Mouse (Mus musculus) lung, adult 10 weeks (tissue): ENCODE measurements around the gene Hist4h4. TPM values are rescaled to one million over a fixed set of nuclear protein-coding genes. Genes with fewer than 3 reads are reported as not detected.

Experiments
- polyA plus RNA-seq: library from polyadenylated mRNA; stranded (reverse); fragments of 350-450 nt; fragmentation: Illumina TruSeq; extraction: RNeasy Lipid Tissue Mini Kit (QIAGEN cat#74804); gene quantifications from one replicate; pipeline ENCODE4 v1.2.3, GENCODE M21; 2014; ENCODE audit warnings: low read depth, low replicate concordance; ENCODE audit not compliant: insufficient read depth

Hist4h4 gene
- not detected for polyA plus RNA-seq

DNA sequence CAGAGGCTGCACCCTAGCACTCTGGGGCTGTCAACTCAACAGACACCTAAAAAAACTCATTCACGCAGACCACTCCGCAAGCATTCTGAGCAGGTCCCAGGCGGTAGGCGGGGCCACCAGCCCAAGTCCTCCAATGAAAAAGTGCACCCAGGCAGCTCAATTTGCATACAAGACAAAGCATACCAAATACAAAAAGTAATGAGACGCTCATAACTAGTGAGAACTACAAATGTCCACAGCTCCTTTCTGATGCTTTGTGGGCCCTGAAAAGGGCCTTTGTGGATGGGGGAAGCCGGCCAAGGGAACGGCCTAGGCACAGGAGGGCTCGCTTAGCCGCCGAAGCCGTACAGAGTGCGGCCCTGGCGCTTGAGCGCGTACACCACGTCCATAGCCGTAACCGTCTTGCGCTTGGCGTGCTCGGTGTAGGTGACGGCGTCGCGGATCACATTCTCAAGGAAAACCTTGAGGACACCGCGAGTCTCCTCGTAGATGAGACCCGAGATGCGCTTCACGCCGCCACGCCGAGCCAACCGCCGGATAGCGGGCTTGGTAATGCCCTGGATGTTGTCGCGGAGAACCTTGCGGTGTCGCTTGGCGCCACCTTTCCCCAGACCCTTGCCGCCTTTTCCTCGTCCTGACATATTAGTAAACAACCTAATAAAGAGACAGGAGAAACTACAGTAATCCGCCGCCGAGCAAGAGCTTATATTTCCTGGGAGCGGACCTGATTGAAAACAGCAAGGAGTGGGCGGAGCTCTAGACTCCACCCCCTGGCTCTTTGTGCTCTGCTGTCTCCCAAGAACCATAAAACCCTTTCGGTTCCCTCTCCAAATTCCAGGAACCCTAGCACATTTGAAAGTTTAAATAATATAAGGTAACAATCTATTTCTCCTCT, at the start of gene Hist4h4:
Gene Hist4h4, minus strand, starts transcription at position 677 of the 895 bp plus-strand sequence.

DNA sequence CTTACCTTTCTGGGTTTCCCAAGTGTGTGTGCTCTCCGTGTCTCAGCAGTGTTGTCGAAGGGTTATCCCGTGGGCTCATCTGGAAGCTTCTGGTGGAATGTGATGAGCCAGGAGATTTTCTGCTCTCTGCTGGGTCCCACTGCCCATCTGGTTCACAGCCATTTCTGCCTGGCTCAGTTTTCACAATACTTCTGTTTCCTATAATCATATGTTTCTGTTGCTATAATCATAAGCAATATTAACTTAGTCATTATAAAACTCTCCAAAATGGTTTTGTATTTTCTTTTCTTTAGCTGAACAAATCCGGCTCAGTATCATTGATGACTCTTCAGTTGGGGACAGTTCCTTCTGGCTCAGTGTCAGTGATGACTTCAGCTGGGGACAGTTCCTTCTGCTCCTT, 31.1 kb upstream of the Hist4h4 start, which contains the start of gene Smco3:
Gene Smco3, minus strand, starts transcription at position 101 of the 400 bp plus-strand sequence.

DNA sequence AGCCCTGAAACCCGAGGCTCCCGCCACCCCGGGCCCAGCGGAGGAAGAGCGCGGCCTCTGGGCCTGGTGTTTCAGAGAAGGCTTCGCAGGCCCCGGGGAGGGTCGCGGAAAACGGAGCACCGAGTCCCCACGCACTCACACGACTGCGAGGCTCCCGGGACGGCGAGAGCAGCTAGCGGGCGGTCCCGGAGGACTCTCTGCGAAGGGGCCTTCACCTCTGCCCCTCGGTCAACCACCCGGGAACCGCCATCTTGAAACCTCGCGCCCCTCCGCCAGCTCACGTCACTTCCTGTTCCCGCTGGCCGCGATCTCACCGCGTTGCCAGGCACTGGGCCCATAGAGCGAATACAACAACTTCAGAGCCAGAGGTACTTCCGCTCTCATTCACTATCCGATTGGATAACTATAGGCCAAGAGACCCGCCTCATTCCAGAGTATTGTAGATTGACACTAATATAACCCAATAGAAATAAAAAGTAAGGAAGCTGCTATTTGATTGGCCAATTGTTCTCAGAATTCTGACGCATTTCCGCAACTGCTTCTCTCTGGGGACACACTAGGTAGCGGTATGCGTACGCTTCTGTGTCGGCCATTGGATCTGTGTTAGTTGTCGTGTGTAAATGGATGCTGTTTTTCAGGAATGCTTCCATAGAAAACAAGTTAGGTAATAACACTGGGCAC, 23.8 kb upstream of the Hist4h4 start, which contains the start of gene Wbp11:
Gene Wbp11, minus strand, starts transcription at position 353 of the 681 bp plus-strand sequence.

DNA sequence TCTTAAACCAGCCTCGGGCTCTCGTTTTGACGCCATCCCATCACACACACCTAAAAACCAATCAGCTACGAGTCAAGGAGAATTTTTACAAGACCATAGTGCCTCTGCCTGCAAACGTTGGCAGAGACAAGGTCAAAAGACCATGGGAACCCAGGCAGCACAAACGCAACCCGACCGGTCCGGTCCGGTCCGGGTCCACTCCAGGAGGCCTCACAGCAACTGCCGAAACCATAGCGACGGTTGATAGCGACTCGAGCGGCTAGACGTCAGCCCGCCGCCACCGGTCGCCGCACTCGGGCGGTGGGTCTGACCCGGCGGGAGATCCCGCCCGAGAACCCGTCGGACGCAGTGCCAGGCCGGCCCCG, 23.3 kb upstream of the Hist4h4 start, which contains the start of gene BC049715:
Gene BC049715, plus strand, starts transcription at position 111 of the 365 bp plus-strand sequence.

DNA sequence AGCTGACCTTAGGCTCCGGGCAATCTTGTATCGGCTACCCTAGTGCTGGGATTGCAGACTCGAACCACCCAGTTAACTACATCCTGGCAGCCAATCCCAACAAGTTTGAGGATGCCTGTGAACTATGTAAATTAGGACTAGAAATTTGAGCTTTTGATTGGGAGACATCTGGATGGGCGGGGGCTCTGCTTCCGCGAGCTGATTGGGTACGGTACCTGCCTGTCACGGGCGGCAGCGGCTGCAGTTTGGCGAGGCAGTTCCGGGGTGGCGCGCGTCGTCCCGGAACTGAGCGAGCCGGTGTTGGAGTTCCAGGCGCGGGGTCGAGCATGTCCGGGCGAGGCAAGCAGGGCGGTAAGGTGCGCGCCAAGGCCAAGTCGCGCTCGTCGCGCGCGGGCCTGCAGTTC, 3.8 kb upstream of the Hist4h4 start, which contains the start of gene H2afj:
Gene H2afj, plus strand, starts transcription at position 231 of the 404 bp plus-strand sequence.

DNA sequence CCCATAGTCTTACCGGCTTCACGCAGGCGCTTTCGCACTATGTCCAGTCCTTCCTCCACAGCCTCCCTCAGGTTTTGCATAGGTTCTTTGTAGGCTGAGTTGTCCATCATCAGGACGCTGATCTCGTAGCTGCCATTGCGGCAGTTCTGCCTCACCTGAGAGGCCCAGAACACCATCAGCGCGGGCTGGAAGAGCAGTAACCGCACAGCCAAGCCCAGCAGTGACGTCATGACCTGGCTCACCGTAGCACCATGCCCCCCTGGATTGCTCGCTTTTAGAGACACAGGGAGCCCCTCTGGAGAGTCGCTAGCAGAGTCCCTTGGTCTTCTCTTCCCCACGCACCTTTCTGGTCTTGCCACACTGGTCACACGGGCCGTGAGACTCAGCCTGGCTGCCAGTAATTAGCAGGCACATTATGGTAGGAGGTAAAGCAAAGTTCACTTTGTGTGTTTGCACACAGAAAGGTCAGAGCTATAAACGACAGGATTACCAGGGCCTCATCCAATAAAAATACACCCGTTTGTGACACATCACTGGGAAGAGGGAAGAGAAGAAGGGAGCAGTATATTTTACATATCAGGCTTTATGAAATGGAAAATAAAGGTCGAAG, 22.7 kb downstream of the Hist4h4 start, which contains the start of gene Gucy2c:
Gene Gucy2c, minus strand, starts transcription at position 389 of the 610 bp plus-strand sequence.

Other genes starting within 250 kb of the Hist4h4 start
- gene Plbd1, start 142.5 kb downstream of the Hist4h4 start, polyA plus RNA-seq, result 30.7 TPM
- gene Gucy2c, start 22.6 kb downstream of the Hist4h4 start, polyA plus RNA-seq, result 0.06 TPM
- 83.2 TPM for gene H2afj, start 3.8 kb upstream of the Hist4h4 start, polyA plus RNA-seq
- gene BC049715, start 23.2 kb upstream of the Hist4h4 start, polyA plus RNA-seq, result 0.93 TPM
- 21.4 TPM for gene Wbp11, start 23.8 kb upstream of the Hist4h4 start, polyA plus RNA-seq
- gene Smco3, start 31.0 kb upstream of the Hist4h4 start, polyA plus RNA-seq, result 0.27 TPM
- gene Art4, start 53.3 kb upstream of the Hist4h4 start, polyA plus RNA-seq, result 13.4 TPM
- gene Mgp, start 71.4 kb upstream of the Hist4h4 start, polyA plus RNA-seq, result 4,570 TPM
- 0.62 TPM for gene Erp27, start 117.8 kb upstream of the Hist4h4 start, polyA plus RNA-seq
- 0.66 TPM for gene Pde6h, start 119.4 kb upstream of the Hist4h4 start, polyA plus RNA-seq
- 187 TPM for gene Arhgdib, start 137.5 kb upstream of the Hist4h4 start, polyA plus RNA-seq